Mouse (Mus musculus) left cerebral cortex, postnatal 14 days (tissue): ENCODE results near the gene 3110009E18Rik. TPM values are rescaled to one million over a fixed set of nuclear protein-coding genes. Genes with fewer than 3 reads are reported as not detected.

Experiments
- DNase-seq, 2 experiments: peaks; one replicate each; pipeline ENCODE4 v3.0.0; 2021 to 2022; ENCODE audit warnings: low spot score in 2 of 2, mixed read lengths in 1 of 2
- intact Hi-C: fragments of 180-260 bp; cut with DNase I; formaldehyde crosslinking; loops from one replicate; pipeline ENCODE4 v1.15.1; 2025
- total RNA-seq, 2 experiments: library from RNA; stranded (reverse); gene quantifications; 2 replicates each; pipeline ENCODE4 v1.2.3; 2021

The 3110009E18Rik gene
- total RNA-seq, 2 experiments from 2014 or later: 4.8 to 8.8 TPM

DNA sequence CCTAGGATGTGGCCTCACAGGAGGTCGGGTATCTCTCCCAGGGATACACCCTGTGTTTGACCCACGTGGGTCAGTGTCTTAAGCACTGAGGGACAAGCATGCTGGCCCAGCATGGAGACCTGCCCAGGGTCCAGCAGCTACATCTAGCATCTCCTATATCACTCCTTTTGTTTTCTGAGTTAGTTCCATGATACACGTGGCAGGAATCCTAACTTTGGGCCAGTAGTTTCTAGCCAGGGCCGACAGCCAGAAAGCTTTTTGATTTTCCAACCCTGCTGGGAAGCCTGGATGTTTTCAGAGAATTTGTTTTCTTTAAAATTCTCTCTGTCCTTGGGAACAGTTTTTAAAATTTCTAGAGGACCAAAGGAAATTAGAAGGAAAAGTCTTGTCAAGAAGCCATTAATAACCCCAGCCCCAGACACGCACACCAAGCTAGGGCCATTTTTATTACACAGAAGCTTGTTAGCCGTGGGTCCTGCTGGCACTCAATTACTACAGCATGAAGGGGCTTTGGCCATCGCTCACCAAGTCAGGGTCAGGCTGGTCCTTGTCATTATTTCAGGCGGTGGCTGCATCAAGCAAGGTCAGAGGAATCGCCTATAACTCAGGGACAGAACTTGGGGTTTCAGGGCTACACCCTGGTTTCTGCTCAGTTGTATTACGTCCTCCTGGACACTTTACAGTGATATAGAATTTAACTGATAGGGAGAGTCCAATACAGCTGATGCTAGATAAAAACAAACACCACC is 108.9 kb downstream of the 3110009E18Rik start:
- intact Hi-C loops: no loop called here

DNA sequence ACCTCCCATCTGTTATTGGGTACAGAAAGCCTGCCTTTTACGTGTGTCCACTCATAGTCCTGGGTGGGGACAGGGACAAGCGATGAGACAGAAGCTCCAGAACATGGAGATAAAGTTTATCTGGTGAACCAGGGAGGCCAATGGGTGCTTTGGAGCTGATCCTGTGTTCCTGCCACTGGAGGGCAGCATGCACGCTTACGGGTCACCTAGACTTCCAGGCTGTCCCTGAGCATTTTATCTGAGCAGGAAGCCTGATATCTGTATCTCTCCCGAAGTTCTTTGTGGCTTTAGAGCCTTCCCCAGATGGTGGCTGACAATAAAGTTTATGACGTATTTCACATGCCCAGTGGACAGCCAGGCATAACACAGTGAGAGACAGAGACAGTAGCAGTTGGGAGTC is 110.3 kb downstream of the 3110009E18Rik start:
- intact Hi-C loops: no loop called here
- DNase-seq: peak in 1 of 2 experiments; percentile 49

More for the DNA sequence above, 108.9 kb downstream of the 3110009E18Rik start:
- DNase-seq: no peak

DNA sequence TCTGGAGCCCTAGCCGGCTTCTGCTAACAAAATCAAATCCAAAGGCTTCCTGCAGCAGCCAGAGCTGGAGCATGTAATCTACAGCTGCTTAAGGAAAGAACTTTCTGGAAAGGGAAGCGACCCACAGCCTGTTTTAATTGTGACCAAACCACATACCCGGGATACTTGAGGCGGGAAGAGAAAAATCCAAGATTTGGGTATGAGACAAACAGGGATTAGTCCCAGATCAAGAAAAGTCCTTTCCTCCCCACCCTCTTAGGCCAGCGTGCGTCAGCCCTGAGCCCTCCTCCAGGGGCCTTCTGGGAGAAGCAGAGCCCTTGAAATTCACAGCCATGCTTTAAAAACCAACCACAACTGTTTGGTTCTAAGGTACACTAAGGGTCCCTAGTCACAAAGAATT is 111.2 kb downstream of the 3110009E18Rik start:
- no peak for DNase-seq
- intact Hi-C loops: no loop called here

DNA sequence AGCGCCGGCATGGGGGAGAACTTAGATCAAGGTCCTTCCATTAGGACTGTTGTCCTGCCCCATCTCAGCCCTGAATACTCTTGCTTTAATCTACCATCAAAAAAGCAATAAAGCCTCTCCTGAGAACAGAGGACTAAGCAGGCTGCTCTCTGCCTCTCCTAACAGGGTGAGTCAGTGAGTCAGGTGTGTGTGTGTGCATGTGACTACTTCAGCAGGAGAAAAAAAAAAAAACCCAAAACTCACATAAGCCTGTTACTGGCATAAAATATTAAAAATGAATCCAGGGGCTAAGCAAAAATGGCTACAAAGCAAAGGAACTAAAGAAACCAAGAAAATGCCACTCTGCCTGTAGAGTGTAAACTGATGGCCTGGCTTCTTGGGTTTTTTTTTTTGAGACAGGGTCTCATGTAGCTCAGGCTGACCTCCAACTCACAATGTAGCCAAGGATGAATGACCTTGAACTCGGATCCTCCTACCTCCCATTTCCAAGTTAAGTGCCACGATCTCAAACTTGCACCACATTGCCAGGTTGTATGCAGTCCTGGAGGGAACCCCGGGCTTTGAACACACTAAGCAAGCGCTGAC is 114.7 kb downstream of the 3110009E18Rik start:
- no peak for DNase-seq
- intact Hi-C loops: no loop called here

DNA sequence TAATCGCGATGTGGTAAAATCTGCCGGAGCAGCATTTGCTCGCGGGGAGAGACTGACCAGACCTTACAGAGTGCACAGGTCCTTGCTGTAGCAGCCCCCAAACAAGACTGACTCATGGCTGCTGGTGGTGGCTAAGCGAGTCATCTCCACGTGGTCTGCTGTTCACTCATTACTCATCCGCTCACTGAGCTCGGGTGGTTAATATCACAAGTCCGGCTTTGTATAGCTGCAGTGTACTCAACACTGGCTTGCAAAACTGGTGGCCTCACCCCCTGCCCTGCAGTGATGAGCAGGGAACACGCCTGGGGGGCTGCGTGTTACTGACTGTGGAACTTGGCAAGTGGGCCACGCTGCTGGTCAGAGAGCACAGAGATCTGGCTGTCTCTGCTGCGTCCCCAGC is 115.4 kb downstream of the 3110009E18Rik start:
- intact Hi-C loops: no loop called here
- no peak for DNase-seq

DNA sequence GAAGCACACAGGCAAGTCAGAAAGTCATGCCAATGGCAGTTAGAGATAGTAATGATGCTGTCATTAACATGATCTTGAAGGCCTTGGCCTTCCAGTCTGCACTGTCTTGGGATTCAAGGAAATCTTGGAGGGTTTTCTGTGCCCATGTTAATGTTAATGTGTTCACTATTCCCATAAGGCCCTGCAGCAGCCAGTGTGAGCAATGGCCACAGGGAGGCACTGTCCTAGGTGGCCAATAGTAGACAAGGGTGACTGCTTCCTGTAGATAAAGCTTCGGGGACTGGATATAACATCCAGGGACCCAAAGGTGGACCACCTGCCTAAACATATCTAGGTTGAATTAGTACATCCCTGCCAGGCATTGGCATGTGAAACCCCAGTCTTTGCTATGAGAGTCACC is 116.1 kb downstream of the 3110009E18Rik start:
- intact Hi-C loops: no loop called here
- no peak for DNase-seq

Other genes with a start within 250 kb of the 3110009E18Rik start
- 1 to 10 TPM; 6.2 to 7.1 TPM for gene Tmem177, start 208.0 kb upstream of the 3110009E18Rik start, total RNA-seq
- gene Cfap221, start 124.0 kb upstream of the 3110009E18Rik start, total RNA-seq: under 1 TPM; 0.38 to 0.59 TPM
- under 1 TPM; 0.76 to 0.90 TPM for gene Sctr, start 114.3 kb upstream of the 3110009E18Rik start, total RNA-seq
- gene Tmem37, start 47.1 kb upstream of the 3110009E18Rik start, total RNA-seq: 1 to 10 TPM; 1.7 to 1.8 TPM
- gene Dbi, start 109 bp upstream of the 3110009E18Rik start, total RNA-seq: 100 to 1,000 TPM; 281 to 285 TPM
- gene Steap3, start 151.5 kb downstream of the 3110009E18Rik start, total RNA-seq: 1 to 10 TPM; 7.1 to 7.4 TPM
- 1 to 10 TPM; 1.8 to 6.9 TPM for gene C1ql2, start 219.4 kb downstream of the 3110009E18Rik start, total RNA-seq